Mouse (Mus musculus): ENCODE measurements at regions not wholly inside any gene's neighbourhood (a gene's known extent, or its start where the extent isn't known, plus 50 kb on each side); places are given as distances from the start of the nearest gene placed in this dataset.
"Not testable (repeated sequence)": the region's sequence is repeated elsewhere in the genome, so short reads cannot be mapped to it uniquely, and the experiment has no call there.

DNA sequence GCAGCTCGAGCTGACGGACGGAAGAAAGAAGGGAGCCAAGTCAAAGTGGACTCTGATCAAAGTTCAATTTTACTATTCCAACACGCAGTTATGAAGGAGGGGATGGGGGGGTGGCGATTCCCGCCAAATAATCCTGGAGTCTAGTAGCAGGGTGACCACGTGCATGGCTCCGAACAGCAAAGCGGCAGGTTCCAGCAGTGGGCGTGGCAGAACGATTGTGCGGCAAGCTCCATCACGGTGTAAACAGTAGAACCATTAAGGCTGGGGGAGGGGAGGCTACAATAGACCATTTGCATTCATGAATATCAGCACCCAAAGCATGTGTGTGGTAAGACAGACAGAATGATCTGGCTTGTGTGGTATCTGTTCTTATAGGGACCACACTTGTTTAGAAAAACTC lies 237.6 kb downstream of the Sorl1 start:
- not testable (repeated sequence) for H3K36me3 ChIP-seq; H3K4me2 ChIP-seq (replicated peaks); H3K9me3 ChIP-seq (replicated peaks); H3K27me3 ChIP-seq; H3K9ac ChIP-seq; H3K4me3 ChIP-seq (replicated peaks); H3K27ac ChIP-seq (replicated peaks); ATAC-seq (ENCODE audit: insufficient number of reproducible peaks, low FRiP score, low TSS enrichment, low read depth)
- peaks cover 21% of the 10 kb centered on the region for H3K4me1 ChIP-seq
- WGBS, result 92% methylated on average over 13 of the region's 13 CpGs

- WGBS, result 86% methylated on average over 3 of the region's 3 CpGs
- H3K36me3 ChIP-seq, result no peaks in the 10 kb centered on the region
- H3K4me1 ChIP-seq, result peaks cover 30% of the 10 kb centered on the region
- no peak overlapping the region for H3K4me3 ChIP-seq (replicated peaks)
- no peaks in the 10 kb centered on the region for H3K9me3 ChIP-seq (replicated peaks)
- no peak overlapping the region for H3K9ac ChIP-seq
- no peak for ATAC-seq (ENCODE audit: insufficient number of reproducible peaks, low FRiP score, low TSS enrichment, low read depth)
- no peak overlapping the region for H3K27ac ChIP-seq (replicated peaks)
- H3K4me2 ChIP-seq (replicated peaks), result no peak overlapping the region
- no peaks in the 10 kb centered on the region for H3K27me3 ChIP-seq
Observed at GRCm38 (mm10) chr9:41880457-41880856, 243.6 kb downstream of the Sorl1 start.

GRCm38 (mm10) chr9:41879080-41879479 lies 245.0 kb downstream of the Sorl1 start:
- 0 out of 2 replicates have a peak overlapping the region, but pooled peaks have one; percentile 96 for H3K27ac ChIP-seq (replicated peaks)
- no peak for ATAC-seq (ENCODE audit: insufficient number of reproducible peaks, low FRiP score, low TSS enrichment, low read depth)
- H3K36me3 ChIP-seq, result no peaks in the 10 kb centered on the region
- 78% methylated on average over 1 of the region's 1 CpGs for WGBS
- no peaks in the 10 kb centered on the region for H3K27me3 ChIP-seq
- no peak overlapping the region for H3K4me2 ChIP-seq (replicated peaks)
- H3K4me3 ChIP-seq (replicated peaks), result no peak overlapping the region
- H3K9ac ChIP-seq, result no peak overlapping the region
- H3K4me1 ChIP-seq, result peaks cover 30% of the 10 kb centered on the region
- no peaks in the 10 kb centered on the region for H3K9me3 ChIP-seq (replicated peaks)

- H3K9me3 ChIP-seq (replicated peaks), result no peaks in the 10 kb centered on the region
- no peaks in the 10 kb centered on the region for H3K27me3 ChIP-seq
- peak overlapping the region; percentile 31 for H3K4me2 ChIP-seq (replicated peaks)
- ATAC-seq (ENCODE audit: insufficient number of reproducible peaks, low FRiP score, low TSS enrichment, low read depth), result peak; percentile 40
- WGBS, result 18% methylated on average over 5 of the region's 5 CpGs
- H3K4me3 ChIP-seq (replicated peaks), result no peak overlapping the region
- H3K36me3 ChIP-seq, result no peaks in the 10 kb centered on the region
- peak overlapping the region; percentile 89 for H3K27ac ChIP-seq (replicated peaks)
- H3K9ac ChIP-seq, result no peak overlapping the region
- peaks cover 30% of the 10 kb centered on the region for H3K4me1 ChIP-seq
Observed at GRCm38 (mm10) chr9:41861136-41861535, 263.0 kb downstream of the Sorl1 start.

GRCm38 (mm10) chr9:41860681-41861080 lies 263.4 kb downstream of the Sorl1 start:
- 2% methylated on average over 4 of the region's 4 CpGs for WGBS
- no peak overlapping the region for H3K4me3 ChIP-seq (replicated peaks)
- peak; percentile 93 for ATAC-seq (ENCODE audit: insufficient number of reproducible peaks, low FRiP score, low TSS enrichment, low read depth)
- H3K9ac ChIP-seq, result no peak overlapping the region
- H3K4me2 ChIP-seq (replicated peaks), result peak overlapping the region; percentile 31
- peak overlapping the region; percentile 89 for H3K27ac ChIP-seq (replicated peaks)
- peaks cover 30% of the 10 kb centered on the region for H3K4me1 ChIP-seq
- H3K9me3 ChIP-seq (replicated peaks), result no peaks in the 10 kb centered on the region
- H3K27me3 ChIP-seq, result no peaks in the 10 kb centered on the region
- no peaks in the 10 kb centered on the region for H3K36me3 ChIP-seq

GRCm38 (mm10) chr9:41859780-41860179 lies 264.3 kb downstream of the Sorl1 start:
- WGBS, result 55% methylated on average over 3 of the region's 3 CpGs
- Histone ChIP-seq H3K4me2 (replicated peaks) (no peak overlapping the region), H3K27ac (replicated peaks) (peak overlapping the region; percentile 89), H3K9me3 (replicated peaks) (no peaks in the 10 kb centered on the region), H3K27me3 (no peaks in the 10 kb centered on the region), H3K36me3 (no peaks in the 10 kb centered on the region), H3K4me1 (peaks cover 30% of the 10 kb centered on the region), H3K9ac (no peak overlapping the region), H3K4me3 (replicated peaks) (no peak overlapping the region)
- ATAC-seq (ENCODE audit: insufficient number of reproducible peaks, low FRiP score, low TSS enrichment, low read depth), result no peak

DNA sequence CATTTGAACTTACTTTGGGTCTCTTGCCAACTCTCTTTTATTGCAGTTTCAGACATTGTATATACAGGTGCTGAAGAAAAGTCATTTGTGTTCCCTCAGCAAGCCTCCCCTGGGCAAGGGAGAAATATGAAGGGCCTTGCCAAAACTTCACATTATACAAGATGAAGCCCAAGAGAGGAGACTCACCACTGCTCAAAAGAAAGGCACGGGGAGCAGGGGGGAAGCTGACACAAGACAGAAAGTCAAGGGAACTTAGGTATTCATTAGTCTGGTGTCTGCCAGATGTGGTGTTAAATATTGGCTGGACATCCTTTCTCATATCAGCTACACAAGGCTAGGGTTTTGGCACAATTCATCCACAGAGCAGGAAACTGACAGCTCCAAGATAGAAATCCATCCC lies 272.0 kb downstream of the Sorl1 start:
- H3K4me1 ChIP-seq, result no peaks in the 10 kb centered on the region
- peak; percentile 67 for ATAC-seq (ENCODE audit: insufficient number of reproducible peaks, low FRiP score, low TSS enrichment, low read depth)
- H3K4me3 ChIP-seq (replicated peaks), result no peak overlapping the region
- no peaks in the 10 kb centered on the region for H3K36me3 ChIP-seq
- WGBS, result 51% methylated on average over 1 of the region's 1 CpGs
- no peak overlapping the region for H3K27ac ChIP-seq (replicated peaks)
- no peak overlapping the region for H3K4me2 ChIP-seq (replicated peaks)
- no peaks in the 10 kb centered on the region for H3K27me3 ChIP-seq
- no peaks in the 10 kb centered on the region for H3K9me3 ChIP-seq (replicated peaks)
- no peak overlapping the region for H3K9ac ChIP-seq

- Histone ChIP-seq H3K9ac (no peak overlapping the region), H3K4me1 (no peaks in the 10 kb centered on the region), H3K27me3 (no peaks in the 10 kb centered on the region), H3K36me3 (no peaks in the 10 kb centered on the region), H3K9me3 (replicated peaks) (no peaks in the 10 kb centered on the region), H3K4me2 (replicated peaks) (no peak overlapping the region), H3K4me3 (replicated peaks) (no peak overlapping the region), H3K27ac (replicated peaks) (no peak overlapping the region)
- WGBS, result 41% methylated on average over 4 of the region's 4 CpGs
- no peak for ATAC-seq (ENCODE audit: insufficient number of reproducible peaks, low FRiP score, low TSS enrichment, low read depth)
Observed at GRCm38 (mm10) chr9:41849628-41850326, 274.3 kb downstream of the Sorl1 start.

- ATAC-seq (ENCODE audit: insufficient number of reproducible peaks, low FRiP score, low TSS enrichment, low read depth), result no peak
- H3K9ac ChIP-seq, result no peak overlapping the region
- no peaks in the 10 kb centered on the region for H3K36me3 ChIP-seq
- no peaks in the 10 kb centered on the region for H3K27me3 ChIP-seq
- no peaks in the 10 kb centered on the region for H3K9me3 ChIP-seq (replicated peaks)
- no peak overlapping the region for H3K27ac ChIP-seq (replicated peaks)
- H3K4me2 ChIP-seq (replicated peaks), result no peak overlapping the region
- H3K4me1 ChIP-seq, result no peaks in the 10 kb centered on the region
- no peak overlapping the region for H3K4me3 ChIP-seq (replicated peaks)
- 68% methylated on average over 3 of the region's 3 CpGs for WGBS
Observed at GRCm38 (mm10) chr9:41844616-41845015, 279.5 kb downstream of the Sorl1 start.

DNA sequence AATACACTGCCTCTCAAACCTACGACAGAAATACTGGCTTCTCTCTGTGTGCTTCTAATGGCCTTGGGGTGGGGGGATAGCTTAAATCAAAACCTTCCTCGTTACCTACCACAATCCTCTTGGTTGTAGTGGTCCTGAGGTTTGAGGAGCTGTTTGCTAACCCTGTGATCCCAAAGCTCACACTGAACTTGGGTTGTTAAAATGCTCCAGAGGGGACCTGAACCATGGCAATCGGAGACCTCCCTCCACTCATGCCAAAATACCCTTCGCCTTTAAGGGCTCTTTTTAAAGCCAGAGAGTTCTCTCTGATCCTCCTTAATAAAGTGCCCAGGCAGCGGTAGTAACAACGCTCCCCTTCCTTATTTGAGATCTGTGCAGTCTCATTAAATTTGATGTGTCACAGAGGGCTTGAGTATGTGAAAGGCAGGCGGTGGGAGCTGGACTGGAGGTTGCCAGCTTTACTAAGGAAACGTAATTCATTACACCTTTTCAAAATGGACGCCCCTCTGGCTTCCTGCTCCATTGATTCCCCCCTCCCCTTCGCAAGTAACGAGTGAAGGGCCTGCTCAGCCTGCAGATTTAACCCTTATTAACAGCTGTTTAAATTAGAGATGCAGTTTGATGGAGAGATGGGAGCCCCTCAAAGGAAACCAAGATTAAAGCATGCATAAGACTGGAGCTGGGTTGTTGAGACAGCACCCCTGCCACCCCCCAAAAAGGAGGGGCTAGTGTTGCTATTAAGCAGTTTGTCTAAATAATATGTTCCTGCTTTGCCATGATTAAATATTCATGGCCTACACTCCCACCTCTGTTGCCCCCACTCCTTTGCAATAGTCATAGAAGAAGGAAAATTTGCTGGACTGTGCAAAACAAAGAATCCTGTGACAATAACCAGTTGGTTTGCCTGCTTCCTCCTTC lies 289.4 kb downstream of the Sorl1 start:
- Histone ChIP-seq H3K4me1 (no peaks in the 10 kb centered on the region), H3K27ac (replicated peaks) (no peak overlapping the region)
- 69% methylated on average over 11 of the region's 11 CpGs for WGBS

DNA sequence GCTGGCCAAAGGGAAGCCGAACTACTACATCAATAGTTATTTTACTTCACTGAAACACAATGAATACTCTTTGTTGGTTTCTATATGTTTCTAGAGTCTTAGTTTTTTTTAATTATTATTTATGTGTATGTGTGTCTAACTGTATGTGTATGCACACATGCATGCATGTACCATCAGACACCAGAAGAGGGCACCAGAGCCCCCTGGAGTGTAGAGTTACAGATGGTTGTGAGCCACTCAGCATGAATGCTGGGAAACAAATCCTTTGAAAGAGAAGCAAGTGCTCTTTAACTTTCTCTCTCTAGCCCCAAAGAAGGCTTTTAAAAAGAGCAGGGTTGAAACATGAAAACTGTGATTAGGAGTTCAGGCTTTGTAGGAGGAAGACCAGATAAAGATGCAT lies 290.7 kb downstream of the Sorl1 start:
- Histone ChIP-seq H3K9ac (no peak overlapping the region), H3K27me3 (no peaks in the 10 kb centered on the region), H3K36me3 (no peaks in the 10 kb centered on the region), H3K9me3 (replicated peaks) (0 out of 2 replicates have a peak, but pooled peaks cover 4% of the 10 kb centered on the region), H3K4me1 (no peaks in the 10 kb centered on the region), H3K4me2 (replicated peaks) (no peak overlapping the region), H3K4me3 (replicated peaks) (no peak overlapping the region), H3K27ac (replicated peaks) (no peak overlapping the region)
- no peak for ATAC-seq (ENCODE audit: insufficient number of reproducible peaks, low FRiP score, low TSS enrichment, low read depth)
- 94% methylated on average over 1 of the region's 1 CpGs for WGBS

More for the DNA sequence above, 289.4 kb downstream of the Sorl1 start:
- no peaks in the 10 kb centered on the region for H3K27me3 ChIP-seq
- H3K9me3 ChIP-seq (replicated peaks), result 0 out of 2 replicates have a peak, but pooled peaks cover 4% of the 10 kb centered on the region
- no peak overlapping the region for H3K9ac ChIP-seq
- no peak overlapping the region for H3K4me2 ChIP-seq (replicated peaks)
- no peak for ATAC-seq (ENCODE audit: insufficient number of reproducible peaks, low FRiP score, low TSS enrichment, low read depth)
- H3K36me3 ChIP-seq, result no peaks in the 10 kb centered on the region
- H3K4me3 ChIP-seq (replicated peaks), result no peak overlapping the region
